Mouse (Mus musculus) liver, embryonic 11.5 days (tissue): Measurements from ENCODE around the gene Usp49. TPM values are rescaled to one million over a fixed set of nuclear protein-coding genes. Genes with fewer than 3 reads are reported as not detected.

ENCODE experiments used
- ATAC-seq: fragments of 200-750 bp; cut with Nextera tagmentation; replicated peaks from 2 replicates; pipeline ENCODE4 v1.8.0; 2017; ENCODE audit warnings: moderate number of reproducible peaks, mild to moderate bottlenecking, moderate TSS enrichment, moderate library complexity; ENCODE audit not compliant: low FRiP score
- DNase-seq: peaks from one replicate; pipeline ENCODE4 v3.0.0-alpha.2; 2017; ENCODE audit warnings: low spot score
- H3K27ac ChIP-seq: fragments of 300-500 bp; sonication (generic); 2 replicates; pipeline ENCODE4 v1.5.1; 2014; ENCODE audit warnings: mild to moderate bottlenecking, low read depth, low read length, control low read depth
- H3K27me3 ChIP-seq: fragments of 300-500 bp; sonication (generic); replicated peaks from 2 replicates; pipeline ENCODE4 v1.6.1; 2014; ENCODE audit warnings: low read length, mixed read lengths; ENCODE audit not compliant: control insufficient read depth, insufficient read depth
- H3K36me3 ChIP-seq: fragments of 300-500 bp; sonication (generic); 2 replicates; pipeline ENCODE4 v1.6.1; 2014; ENCODE audit warnings: mild to moderate bottlenecking, low read length, moderate library complexity, mixed read lengths; ENCODE audit not compliant: control insufficient read depth, insufficient read depth
- H3K4me1 ChIP-seq: fragments of 300-500 bp; sonication (generic); replicated peaks from 2 replicates; pipeline ENCODE4 v1.6.1; 2014; ENCODE audit warnings: low read length, mixed read lengths; ENCODE audit not compliant: control insufficient read depth, insufficient read depth
- H3K4me2 ChIP-seq: fragments of 300-500 bp; sonication (generic); 2 replicates; pipeline ENCODE4 v1.6.1; 2014; ENCODE audit warnings: mild to moderate bottlenecking, control low read depth, moderate library complexity
- H3K4me3 ChIP-seq: fragments of 300-500 bp; sonication (generic); 2 replicates; pipeline ENCODE4 v1.5.1; 2014; ENCODE audit warnings: low read depth, low read length, control low read depth
- H3K9ac ChIP-seq: fragments of 300-500 bp; sonication (generic); 2 replicates; pipeline ENCODE4 v1.6.1; 2014; ENCODE audit warnings: low read depth, low read length, control low read depth
- H3K9me3 ChIP-seq: fragments of 300-500 bp; sonication (generic); 2 replicates; pipeline ENCODE4 v1.6.1; 2016; ENCODE audit warnings: low read length, inconsistent platforms, mixed read lengths; ENCODE audit not compliant: control insufficient read depth
- WGBS: fragments of 180-500 bp; shearing (Covaris S2); extraction: QIAGEN DNeasy Blood & Tissue Kit; methylation state at CpG from one replicate; pipeline ENCODE4 v1.1.7; 2014; 5-methylcytosine and 5-hydroxymethylcytosine counted together
- polyA plus RNA-seq: library from polyadenylated mRNA; unstranded; fragments of >200 nt; fragmentation: Nextera tagmentation; extraction: Ambion mirVana; gene quantifications from 2 replicates; pipeline ENCODE4 v1.2.1, GENCODE M21; 2014

The Usp49 gene
- polyA plus RNA-seq, 1 experiment from 2014 or later = 4.1 TPM

DNA sequence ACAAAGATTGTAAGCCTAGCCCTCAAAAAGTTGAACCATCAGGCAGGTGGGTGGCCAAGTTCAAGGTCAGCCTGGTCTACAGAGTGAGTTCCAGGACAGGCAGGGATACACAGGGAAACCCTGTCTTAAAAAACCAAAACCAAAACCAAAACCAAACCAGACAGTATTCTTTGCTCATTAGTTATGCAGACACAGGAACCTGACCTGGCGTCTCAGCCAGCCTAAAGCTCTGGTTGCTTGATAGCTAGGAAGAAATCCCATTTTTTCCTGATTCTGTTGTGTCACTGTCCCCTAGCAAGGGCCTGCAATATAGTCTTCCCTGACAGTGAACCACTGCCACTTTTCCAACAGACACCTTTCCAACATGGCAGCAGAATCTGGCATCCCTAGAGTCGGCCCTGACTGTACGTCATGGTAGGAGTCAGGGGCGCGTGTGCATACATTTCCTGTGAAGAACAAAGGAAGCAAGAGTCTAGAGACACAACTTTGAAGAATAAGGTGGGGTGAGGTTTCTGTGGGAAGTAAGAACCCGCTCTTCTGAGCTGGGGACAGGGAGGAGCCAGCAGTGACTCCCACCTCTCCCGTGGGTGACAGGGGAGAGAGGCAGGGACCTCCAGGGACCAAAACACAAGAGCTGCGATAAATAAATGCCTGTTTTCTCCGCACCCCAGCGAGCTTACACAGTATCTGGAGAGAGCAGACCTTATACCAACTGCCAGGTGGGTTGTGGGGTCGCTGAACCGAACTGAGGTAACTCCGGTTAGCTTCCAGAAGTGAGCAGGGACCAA, 29.7 kb upstream of the Usp49 start:
- H3K4me3 ChIP-seq = no peak overlapping the region
- H3K27ac ChIP-seq = peak overlapping the region; percentile 99; the same call in 1 of the 2 replicates
- ATAC-seq = no peak
- no peak overlapping the region for H3K4me2 ChIP-seq
- H3K36me3 ChIP-seq = peaks cover 73% of the 10 kb centered on the region
- no peak overlapping the region for H3K9ac ChIP-seq
- H3K4me1 ChIP-seq = peaks cover 39% of the 10 kb centered on the region
- H3K9me3 ChIP-seq = no peaks in the 10 kb centered on the region
- no peak for DNase-seq
- whole genome bisulfite sequencing = 85% methylated on average over 13 of the region's 13 CpGs
- H3K27me3 ChIP-seq = no peaks in the 10 kb centered on the region

DNA sequence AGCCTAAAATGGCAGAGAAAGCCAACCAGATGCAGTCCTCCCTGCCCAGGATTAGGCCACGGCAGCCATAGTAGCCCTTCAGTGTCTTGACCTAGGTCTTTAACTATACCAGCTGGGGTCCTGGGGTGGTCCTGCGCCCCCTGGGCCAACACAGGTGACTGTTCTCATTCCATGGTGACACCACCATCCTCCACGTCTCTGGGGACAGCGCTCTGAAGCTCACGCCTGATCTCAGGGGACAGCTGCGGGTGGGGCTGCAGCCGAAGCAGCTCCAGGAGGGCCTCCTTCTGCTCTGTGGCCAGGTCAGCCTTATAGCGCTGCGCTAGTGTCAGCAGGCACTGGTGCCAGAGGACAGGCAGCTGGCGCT, 29.1 kb upstream of the Usp49 start:
- DNase-seq (no peak), ATAC-seq (no peak)
- WGBS = 94% methylated on average over 10 of the region's 10 CpGs
- Histone ChIP-seq H3K9me3 (no peaks in the 10 kb centered on the region), H3K27ac (peak overlapping the region; percentile 99; the same call in 1 of the 2 replicates), H3K9ac (no peak overlapping the region), H3K27me3 (no peaks in the 10 kb centered on the region), H3K4me3 (no peak overlapping the region), H3K4me1 (peaks cover 33% of the 10 kb centered on the region), H3K4me2 (no peak overlapping the region), H3K36me3 (peaks cover 77% of the 10 kb centered on the region)

DNA sequence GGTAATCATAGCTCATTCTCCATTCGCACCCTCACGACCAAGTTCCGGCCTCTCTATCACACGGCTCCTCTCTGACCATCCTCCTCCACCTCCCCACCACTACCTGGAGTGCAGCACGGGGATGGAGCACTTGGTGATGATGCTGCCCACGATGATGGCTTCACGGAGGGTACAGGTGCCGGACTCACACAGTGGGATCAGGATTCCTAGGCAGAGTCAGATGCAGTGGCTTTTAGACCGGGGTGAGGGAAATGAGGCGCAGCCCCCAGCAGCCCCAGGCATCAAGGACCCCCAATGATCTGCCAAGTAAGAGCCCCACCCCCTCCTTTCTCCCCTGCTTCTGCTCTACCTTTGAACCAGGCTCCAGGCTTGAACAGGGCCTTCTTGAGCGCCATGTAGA, 28.2 kb upstream of the Usp49 start:
- Histone ChIP-seq H3K4me3 (no peak overlapping the region), H3K27me3 (no peaks in the 10 kb centered on the region), H3K4me2 (no peak overlapping the region), H3K9ac (no peak overlapping the region), H3K4me1 (peaks cover 24% of the 10 kb centered on the region), H3K36me3 (peaks cover 78% of the 10 kb centered on the region), H3K27ac (no peak overlapping the region), H3K9me3 (no peaks in the 10 kb centered on the region)
- no peak for DNase-seq
- no peak for ATAC-seq
- 94% methylated on average over 11 of the region's 11 CpGs for WGBS

DNA sequence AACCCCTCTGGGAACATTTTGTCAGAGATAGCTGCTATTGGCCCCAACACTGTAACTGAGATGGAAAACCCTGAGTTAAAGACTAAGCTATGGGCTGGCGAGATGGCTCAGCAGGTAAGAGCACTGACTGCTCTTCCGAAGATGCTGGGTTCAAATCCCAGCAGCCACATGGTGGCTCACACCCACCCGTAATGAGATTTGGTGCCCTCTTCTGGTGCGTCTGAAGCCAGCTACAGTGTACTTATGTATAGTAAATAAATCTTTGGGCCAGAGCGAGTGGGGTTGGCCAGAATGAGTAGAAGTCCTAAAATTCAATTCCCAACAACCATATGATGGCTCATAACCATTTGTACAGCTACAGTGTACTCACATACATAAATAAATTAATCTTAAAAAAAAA, 24.3 kb upstream of the Usp49 start:
- Histone ChIP-seq H3K9me3 (no peaks in the 10 kb centered on the region), H3K27ac (no peak overlapping the region), H3K4me3 (no peak overlapping the region), H3K4me1 (peaks cover 16% of the 10 kb centered on the region), H3K36me3 (peaks cover 63% of the 10 kb centered on the region), H3K4me2 (no peak overlapping the region), H3K9ac (no peak overlapping the region), H3K27me3 (no peaks in the 10 kb centered on the region)
- no peak for DNase-seq
- ATAC-seq = no peak
- 75% methylated on average over 5 of the region's 5 CpGs for WGBS

DNA sequence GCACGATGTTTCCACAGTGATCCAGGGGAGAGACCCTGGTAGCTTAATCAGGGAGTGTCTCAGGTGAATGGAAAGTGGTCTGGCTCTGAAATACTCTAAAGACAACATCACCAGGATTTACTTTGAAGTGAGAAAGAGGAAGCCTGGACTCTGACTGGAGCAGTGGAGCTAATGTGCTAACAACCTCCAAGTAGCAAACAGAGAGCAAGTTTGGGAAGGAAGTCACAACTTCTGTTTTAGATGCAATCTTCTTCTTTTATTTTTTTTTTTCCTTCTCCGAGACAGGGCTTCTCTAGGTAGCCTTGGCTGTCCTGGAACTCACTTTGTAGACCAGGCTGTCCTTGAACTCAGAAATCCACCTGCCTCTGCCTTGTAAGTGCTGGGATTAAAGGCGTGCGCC, 21.3 kb upstream of the Usp49 start:
- peaks cover 25% of the 10 kb centered on the region for H3K4me1 ChIP-seq
- no peak overlapping the region; the same call in 1 of the 2 replicates for H3K9ac ChIP-seq
- no peak overlapping the region; the same call in 1 of the 2 replicates for H3K27ac ChIP-seq
- H3K9me3 ChIP-seq = no peaks in the 10 kb centered on the region
- H3K27me3 ChIP-seq = no peaks in the 10 kb centered on the region
- WGBS = 75% methylated on average over 4 of the region's 4 CpGs
- ATAC-seq = no peak
- H3K4me2 ChIP-seq = peak overlapping the region; percentile 92
- peak overlapping the region; percentile 76 for H3K4me3 ChIP-seq
- peaks cover 47% of the 10 kb centered on the region for H3K36me3 ChIP-seq
- no peak for DNase-seq

DNA sequence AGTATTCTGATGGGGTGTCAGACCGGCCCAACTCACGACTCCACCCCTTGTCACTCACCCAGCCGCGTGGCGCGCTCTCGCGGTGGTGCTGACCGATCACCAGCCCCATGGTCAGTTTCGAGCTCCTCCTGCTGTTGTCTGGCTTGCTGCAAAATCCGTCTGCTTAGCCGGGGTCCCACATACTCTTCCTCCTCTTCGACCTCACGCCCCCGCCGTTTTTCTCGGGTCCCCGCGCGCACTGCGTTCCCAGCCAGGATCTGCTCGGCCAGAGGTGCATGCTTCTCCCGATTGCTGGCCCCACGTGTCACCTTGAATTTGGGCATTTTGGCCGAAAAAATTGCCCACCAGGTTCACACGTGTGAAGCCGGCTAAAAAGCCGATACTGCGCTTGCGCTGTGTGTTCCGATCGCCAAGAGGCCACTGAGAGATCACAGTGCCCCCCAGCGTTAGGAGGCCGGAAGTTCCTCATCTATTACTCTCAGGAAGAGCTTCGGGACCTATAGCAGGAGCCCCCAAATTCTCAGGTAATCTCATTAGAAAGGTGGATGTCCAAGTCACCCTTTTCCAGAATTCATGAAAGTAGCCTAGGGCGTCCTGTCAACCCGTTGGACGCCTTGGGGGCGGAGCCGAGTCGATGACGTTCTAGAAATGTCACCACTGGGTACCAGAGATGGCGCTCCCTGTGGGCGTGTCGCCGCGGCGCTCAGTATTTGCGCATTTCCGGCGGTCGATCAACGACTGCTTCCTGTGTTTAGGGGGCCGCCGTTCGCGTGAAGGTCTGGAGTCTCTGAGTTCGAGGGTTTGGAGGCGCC, 19.4 kb upstream of the Usp49 start, which contains the start of the genes Bysl, Med20 and Gm20517:
Gene Bysl (minus strand): TSS at position 644 of the 812 bp plus-strand sequence.
Gene Med20 (plus strand): TSS at position 734 of the 812 bp plus-strand sequence.
Gene Gm20517 (plus strand): TSS at position 741 of the 812 bp plus-strand sequence.
- peak within 1 kb of the TSS; percentile 87 for H3K27ac ChIP-seq
- no peaks in the 10 kb centered on the region for H3K9me3 ChIP-seq
- peaks cover 31% of the 10 kb centered on the region for H3K4me1 ChIP-seq
- no peaks in the 10 kb centered on the region for H3K27me3 ChIP-seq
- peak; percentile 91 for ATAC-seq
- under 1% methylated on average over 59 of the region's 59 CpGs for WGBS
- peaks cover 36% of the 10 kb centered on the region for H3K36me3 ChIP-seq
- H3K4me3 ChIP-seq = peak within 1 kb of the TSS; percentile 76
- H3K9ac ChIP-seq = peak within 1 kb of the TSS; percentile 72
- peak; percentile 99 for DNase-seq
- peak within 1 kb of the TSS; percentile 92 for H3K4me2 ChIP-seq

DNA sequence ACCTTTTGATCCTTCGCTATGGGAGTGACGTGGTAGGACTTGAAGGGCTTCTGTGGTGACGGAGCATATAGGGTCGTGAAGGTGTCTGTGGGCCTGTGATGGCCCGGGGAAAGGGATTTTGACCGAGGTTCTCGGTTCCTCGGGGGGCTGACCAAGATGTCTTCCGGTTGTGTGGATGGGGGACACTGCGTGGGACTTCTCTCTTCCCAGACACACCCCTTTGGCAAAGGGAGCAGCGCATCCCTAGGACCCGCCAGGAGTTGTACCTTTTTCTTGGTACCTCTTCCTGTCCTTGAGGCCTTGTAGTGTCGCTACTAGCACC, 18.9 kb upstream of the Usp49 start:
- Histone ChIP-seq H3K27ac (peak overlapping the region; percentile 51; the same call in 1 of the 2 replicates), H3K4me3 (peak overlapping the region; percentile 76), H3K4me1 (peaks cover 35% of the 10 kb centered on the region), H3K27me3 (no peaks in the 10 kb centered on the region), H3K4me2 (peak overlapping the region; percentile 92), H3K9ac (peak overlapping the region; percentile 72), H3K36me3 (peaks cover 33% of the 10 kb centered on the region), H3K9me3 (no peaks in the 10 kb centered on the region)
- under 1% methylated on average over 13 of the region's 13 CpGs for WGBS
- ATAC-seq = no peak
- no peak for DNase-seq

DNA sequence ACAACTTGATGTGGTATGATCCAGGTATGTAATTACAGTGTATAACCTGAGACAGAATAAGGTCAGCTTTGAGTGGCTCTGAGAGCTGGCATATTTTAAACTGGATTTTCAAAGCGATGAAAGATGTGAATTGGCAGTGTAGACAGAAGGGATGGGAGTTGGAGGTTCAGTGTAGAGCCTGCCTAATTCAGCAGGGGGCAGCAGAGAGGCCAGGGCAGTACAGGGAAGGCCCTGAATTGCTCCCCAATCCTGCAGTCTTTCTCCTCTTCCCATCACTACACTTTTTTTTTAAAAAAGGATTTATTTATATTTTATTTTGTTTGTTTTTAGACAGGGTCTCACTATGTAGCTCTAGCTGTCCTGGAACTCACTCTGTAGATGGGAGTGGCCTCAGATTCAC, 16.5 kb upstream of the Usp49 start:
- Histone ChIP-seq H3K36me3 (peaks cover 24% of the 10 kb centered on the region; the same call in 1 of the 2 replicates), H3K4me3 (no peak overlapping the region), H3K27me3 (no peaks in the 10 kb centered on the region), H3K9ac (no peak overlapping the region), H3K4me1 (peaks cover 47% of the 10 kb centered on the region), H3K4me2 (no peak overlapping the region), H3K27ac (no peak overlapping the region), H3K9me3 (no peaks in the 10 kb centered on the region)
- ATAC-seq = no peak
- no peak for DNase-seq
- WGBS = 90% methylated on average over 1 of the region's 1 CpGs
